Mouse (Mus musculus): ENCODE measurements around the gene D7Ertd443e.

The D7Ertd443e gene

DNA sequence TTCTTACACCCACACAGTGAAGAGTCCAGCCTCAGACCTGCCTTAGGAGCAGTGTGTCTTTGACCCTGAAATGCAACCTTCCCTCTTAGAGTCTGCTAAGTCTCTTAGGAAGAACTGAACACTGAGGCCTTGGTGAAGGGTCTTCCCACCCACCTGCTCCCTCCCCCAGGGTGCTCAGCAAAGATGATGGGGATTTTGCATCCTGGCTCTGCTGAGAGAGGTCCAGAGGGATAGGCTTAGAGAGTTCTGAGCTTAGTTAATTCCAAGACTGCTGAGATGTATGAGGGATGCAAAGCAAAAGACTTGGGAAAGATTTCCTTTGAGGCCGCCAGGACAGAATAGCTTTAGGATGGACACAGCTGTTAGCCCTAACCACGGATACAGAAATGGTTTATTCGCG lies 158.4 kb downstream of the D7Ertd443e start:
- DNase-seq (ENCODE audit: low spot score in 2 of 2), result no peak

DNA sequence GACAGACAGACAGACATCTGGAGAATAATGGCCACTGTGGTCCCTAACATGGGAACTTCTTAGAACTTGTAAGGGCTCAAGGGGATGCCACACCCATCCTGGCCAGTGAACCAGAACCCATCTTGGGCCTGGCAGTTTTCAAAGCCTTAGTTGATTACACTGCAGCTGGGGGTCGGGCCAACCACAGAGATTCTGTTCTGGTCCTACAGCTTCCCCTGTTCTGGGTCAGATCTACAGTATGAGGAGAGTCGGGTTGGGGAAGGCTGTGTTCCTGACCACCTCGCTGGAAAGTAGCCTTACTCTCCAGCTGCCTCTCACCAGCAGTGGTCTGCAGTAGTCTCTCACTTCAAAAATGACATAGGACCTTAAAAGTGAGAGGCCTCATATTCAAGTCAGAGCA lies 159.2 kb downstream of the D7Ertd443e start:
- no peak for DNase-seq (ENCODE audit: low spot score in 2 of 2)

DNA sequence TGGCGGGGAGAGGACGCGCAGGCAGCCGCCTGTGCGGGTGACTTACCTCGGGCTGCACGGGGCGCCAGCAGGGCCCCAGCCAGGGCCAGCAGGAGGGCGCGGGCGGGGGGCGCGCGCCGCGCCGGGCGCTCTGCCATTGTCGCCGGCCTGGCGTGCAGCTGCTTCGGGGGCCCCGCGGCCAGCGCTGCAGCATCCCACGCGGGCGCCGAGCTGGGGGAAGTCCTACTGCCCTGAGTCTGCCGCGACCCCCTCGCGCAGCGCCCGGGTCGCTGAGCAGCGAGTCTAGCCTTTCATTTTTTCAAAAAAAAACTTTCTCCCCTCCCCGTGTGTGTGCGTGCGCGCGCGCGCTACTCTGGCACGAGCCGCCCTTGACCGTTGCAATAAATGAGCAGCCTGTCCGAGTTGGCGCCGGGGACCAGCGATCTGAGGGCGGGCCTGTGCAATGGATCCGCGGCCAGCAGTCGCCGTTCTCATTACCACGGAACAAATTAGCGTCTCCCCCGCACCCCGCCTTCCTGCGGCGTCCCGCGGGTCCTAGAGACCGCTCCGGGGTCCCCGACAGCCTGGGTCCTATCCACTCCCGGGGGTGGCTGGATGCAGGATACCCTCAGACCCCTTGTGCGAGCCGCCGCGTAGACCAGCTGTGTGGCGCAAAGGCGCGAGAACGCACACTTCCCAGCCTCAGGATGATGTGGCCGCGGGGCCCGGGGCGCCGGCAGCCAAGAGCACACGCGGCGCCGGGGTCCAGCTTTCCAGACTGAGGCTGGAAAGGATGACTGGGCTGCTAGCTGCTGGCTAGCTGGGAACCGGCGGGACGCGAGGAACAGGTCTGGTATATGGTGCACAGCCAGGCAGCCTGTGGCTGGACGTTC lies 160.5 kb downstream of the D7Ertd443e start:
- DNase-seq (ENCODE audit: low spot score in 2 of 2), result no peak

DNA sequence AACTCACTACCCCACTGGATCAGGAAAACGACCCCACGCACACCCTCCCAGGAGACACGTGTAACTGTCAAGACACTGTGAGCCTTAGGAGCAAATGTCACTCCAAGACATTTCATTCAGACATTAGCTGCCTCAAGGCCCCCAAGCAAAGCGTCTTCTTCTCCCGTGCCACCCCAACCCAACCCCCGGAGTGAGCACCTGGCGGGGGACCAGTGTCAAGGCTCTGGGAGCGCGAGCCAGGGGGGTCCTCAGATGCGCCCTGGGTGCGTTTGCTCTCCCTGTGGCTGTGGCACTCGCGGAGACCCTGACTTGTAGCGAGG lies 161.1 kb downstream of the D7Ertd443e start:
- no peak for DNase-seq (ENCODE audit: low spot score in 2 of 2)

DNA sequence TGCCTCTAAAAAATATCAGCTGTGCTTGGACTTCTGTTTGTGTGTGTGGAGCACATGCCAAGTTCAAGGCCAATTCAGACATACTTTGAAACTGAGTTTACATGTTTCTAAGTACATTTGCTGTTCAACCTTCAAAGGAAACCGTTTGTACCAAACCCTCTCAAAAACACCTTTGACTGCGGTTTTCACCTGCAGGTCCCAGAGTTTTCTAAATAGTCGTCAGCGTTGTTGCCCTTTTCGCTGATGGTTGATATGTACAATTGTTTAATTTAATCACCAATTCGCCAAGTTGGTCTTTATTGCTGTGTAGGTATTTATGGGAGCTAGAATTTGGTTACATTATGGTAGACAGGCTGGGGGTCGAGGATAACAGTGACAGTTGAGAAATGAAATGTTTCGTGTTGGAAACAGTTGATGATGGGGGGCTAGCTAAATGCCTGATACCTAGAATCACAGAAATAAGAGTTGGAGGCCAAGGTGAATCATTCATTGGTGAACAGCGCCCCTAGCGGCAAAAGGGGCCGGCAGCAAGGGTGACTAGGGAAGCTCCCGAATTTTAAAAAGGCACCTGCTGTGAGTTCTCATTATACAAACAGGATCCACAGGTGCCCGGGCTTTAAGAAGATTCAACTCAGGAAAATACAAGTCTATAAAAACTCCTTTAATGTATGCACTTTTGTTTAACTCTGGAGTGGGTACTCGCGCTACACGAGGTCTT lies 161.9 kb downstream of the D7Ertd443e start:
- DNase-seq (ENCODE audit: low spot score in 2 of 2), result peak in 1 of 2 experiments; percentile 5

Data from spleen, postnatal 36 days (tissue).